Mouse (Mus musculus): Measurements from ENCODE around the gene Cap1.

DNA sequence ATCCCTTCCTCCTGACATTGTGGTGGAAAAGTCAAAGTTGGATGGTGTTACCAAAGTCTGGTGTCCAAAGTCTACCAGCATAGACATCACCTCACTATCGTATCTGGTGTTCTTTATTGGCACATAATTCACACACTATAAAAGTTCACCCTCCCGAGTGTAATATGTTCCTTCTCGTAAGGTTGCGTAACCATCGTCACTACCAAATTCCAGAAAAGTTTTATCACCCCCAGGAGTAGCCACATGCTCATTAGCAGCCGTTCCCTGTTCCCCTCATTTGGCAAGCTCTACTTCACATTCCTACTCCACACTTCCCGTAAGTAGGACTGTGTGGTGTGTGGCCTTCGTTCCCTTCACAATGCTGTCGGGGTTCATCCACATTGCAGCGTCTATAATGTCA lies 19.5 kb upstream of the Cap1 start:
- TF ChIP-seq CTCF (IDR thresholded peaks at IDR 0.05; ENCODE audit: extremely low read depth, insufficient read depth, low read length) (no peak), POLR2A (IDR thresholded peaks at IDR 0.05; ENCODE audit: extremely low read depth, insufficient read depth, low read length) (no peak)
